In the genomic region with DNA sequence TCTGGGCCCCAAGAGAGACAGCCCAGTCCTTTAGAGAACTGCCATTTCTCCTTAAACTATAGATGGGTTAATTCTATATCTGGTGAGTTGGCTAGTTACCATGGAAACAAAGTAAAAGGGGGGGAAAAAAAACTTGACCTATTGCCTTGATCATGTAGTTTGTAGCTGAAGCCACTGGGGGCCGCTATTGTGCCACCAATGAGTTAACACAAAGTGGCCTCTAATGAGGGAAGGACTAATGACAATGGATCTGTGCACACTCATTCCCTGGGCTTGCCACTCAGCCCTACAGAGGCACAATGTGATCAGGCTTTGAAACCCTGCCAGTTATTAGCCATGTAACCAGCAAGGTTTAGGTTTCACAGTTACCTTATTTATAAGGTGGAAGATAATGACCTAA, we compare ENCODE assay signal across 9 mouse cellular contexts. TPM values are rescaled to one million over a fixed set of nuclear protein-coding genes. Genes with fewer than 3 reads are reported as not detected.
DNase-seq lines count a peak whose midpoint lies in the region; ATAC-seq and TF ChIP-seq lines count a peak whose summit lies in the region.
"Had no signal": no experiment of that assay in that cellular context is flagged by ENCODE, and none has a peak within 500 bp of the region (broad histone marks: within the 10 kb centered on the region; RNA-seq: fewer than 3 reads in every experiment).

No protein-coding gene starts in this region.

- no peaks in the 10 kb centered on the region for H3K9me3 ChIP-seq in hindbrain, embryonic 12.5 days (replicated peaks)
- H3K9me3 ChIP-seq in liver, embryonic 14.5 days (ENCODE audit: control insufficient read depth, low read length), result no peaks in the 10 kb centered on the region
- H3K9me3 ChIP-seq in neural tube, embryonic 14.5 days (ENCODE audit: control insufficient read depth, low read length), result no peaks in the 10 kb centered on the region

- H3K27ac ChIP-seq in cortical plate, adult 2 months (ENCODE audit: insufficient read depth, low read length), result no peak overlapping the region
- H3K27ac ChIP-seq in hindbrain, embryonic 12.5 days, result peak overlapping the region; percentile 58; the same call in 1 of the 2 replicates
- H3K27ac ChIP-seq in liver, embryonic 14.5 days, result no peak overlapping the region
- H3K27ac ChIP-seq in neural tube, embryonic 14.5 days (ENCODE audit: low read depth, low read length), result peak overlapping the region; percentile 40

- peak; percentile 84 for DNase-seq in right cerebral cortex, adult 2 months (ENCODE audit: low spot score in 2 of 2)
- DNase-seq in right cerebral cortex, adult 18-20 months, result no peak
- DNase-seq in T-cell, adult 2 months (ENCODE audit: low spot score), result peak; percentile 64
- DNase-seq in liver, embryonic 14.5 days (ENCODE audit: low read depth in 3 of 3, low spot score in 3 of 3), result peak; percentile 54 to 66 (median 61)
- no peak for DNase-seq in urinary bladder, postnatal 10 days (ENCODE audit: low spot score)

- 0 out of 2 replicates have a peak, but pooled peaks cover 2% of the 10 kb centered on the region for H3K36me3 ChIP-seq in hindbrain, embryonic 12.5 days
- H3K36me3 ChIP-seq in liver, embryonic 14.5 days (replicated peaks; ENCODE audit: control insufficient read depth, insufficient read depth, low read depth), result no peaks in the 10 kb centered on the region
- no peaks in the 10 kb centered on the region for H3K36me3 ChIP-seq in neural tube, embryonic 14.5 days (ENCODE audit: control insufficient read depth, insufficient read depth, low read length)

- H3K9ac ChIP-seq in hindbrain, embryonic 12.5 days, result no peak overlapping the region
- H3K9ac ChIP-seq in liver, embryonic 14.5 days (replicated peaks), result no peak overlapping the region
- H3K9ac ChIP-seq in neural tube, embryonic 14.5 days (replicated peaks; ENCODE audit: low read depth, low read length), result no peak overlapping the region

- whole genome bisulfite sequencing in hindbrain, embryonic 12.5 days, result 0% methylated on average over 1 of the region's 1 CpGs
- 0% methylated on average over 1 of the region's 1 CpGs for WGBS in liver, embryonic 14.5 days (ENCODE audit: insufficient replicate concordance)
- 0% methylated on average over 1 of the region's 1 CpGs for WGBS in neural tube, embryonic 14.5 days

- H3K4me2 ChIP-seq in hindbrain, embryonic 12.5 days (replicated peaks), result no peak overlapping the region
- no peak overlapping the region for H3K4me2 ChIP-seq in liver, embryonic 14.5 days (ENCODE audit: low read depth)
- H3K4me2 ChIP-seq in neural tube, embryonic 14.5 days (ENCODE audit: low read depth, low read length), result no peak overlapping the region

- peaks cover 4% of the 10 kb centered on the region; the same call in 1 of the 2 replicates for H3K4me1 ChIP-seq in cortical plate, adult 2 months (ENCODE audit: control insufficient read depth, insufficient read depth, low read length)
- peaks cover 32% of the 10 kb centered on the region for H3K4me1 ChIP-seq in hindbrain, embryonic 12.5 days
- H3K4me1 ChIP-seq in liver, embryonic 14.5 days (replicated peaks; ENCODE audit: control insufficient read depth in 2 of 2, insufficient read depth in 2 of 2, low read length in 1 of 2), result peaks cover 5 to 17% of the 10 kb centered on the region in 2 experiments; a peak in 3 of 4 replicates
- H3K4me1 ChIP-seq in neural tube, embryonic 14.5 days (ENCODE audit: control insufficient read depth, insufficient read depth, low read length), result peaks cover 15% of the 10 kb centered on the region; the same call in 1 of the 2 replicates

- no peak for ATAC-seq in hindbrain, embryonic 12.5 days (ENCODE audit: low FRiP score)
- no peak for ATAC-seq in liver, embryonic 14.5 days (ENCODE audit: insufficient read depth)
- peak; percentile 78; the same call in 1 of the 2 replicates for ATAC-seq in neural tube, embryonic 14.5 days (ENCODE audit: low read depth)

- no peak overlapping the region for H3K4me3 ChIP-seq in cortical plate, adult 2 months (ENCODE audit: insufficient read depth, low read length)
- no peak overlapping the region for H3K4me3 ChIP-seq in hindbrain, embryonic 12.5 days
- no peak overlapping the region for H3K4me3 ChIP-seq in liver, embryonic 14.5 days (ENCODE audit: insufficient read depth in 1 of 2, low read depth in 2 of 2, low read length in 2 of 2)
- no peak overlapping the region for H3K4me3 ChIP-seq in neural tube, embryonic 14.5 days (ENCODE audit: low read depth, low read length)
- H3K4me3 ChIP-seq: myocyte had no signal

- TF ChIP-seq EP300 in liver, embryonic 14.5 days (IDR thresholded peaks at IDR 0.05; ENCODE audit: low read depth), result no peak

- no peaks in the 10 kb centered on the region for H3K27me3 ChIP-seq in hindbrain, embryonic 12.5 days
- no peaks in the 10 kb centered on the region for H3K27me3 ChIP-seq in liver, embryonic 14.5 days (ENCODE audit: control insufficient read depth, insufficient read depth, low read length)
- no peaks in the 10 kb centered on the region for H3K27me3 ChIP-seq in neural tube, embryonic 14.5 days (ENCODE audit: control insufficient read depth, insufficient read depth, low read length)

- TF ChIP-seq POLR2A in cortical plate, adult 2 months (IDR thresholded peaks at IDR 0.05; ENCODE audit: extremely low read depth, insufficient read depth, low read length), result no peak

- TF ChIP-seq CTCF in cortical plate, adult 2 months (IDR thresholded peaks at IDR 0.05; ENCODE audit: extremely low read depth, insufficient read depth, low read length), result peak; percentile 90
- peak; percentile 85 for TF ChIP-seq CTCF in liver, embryonic 14.5 days (IDR thresholded peaks at IDR 0.05; ENCODE audit: low read depth)

RNA-seq across cellular contexts. Expression of a gene that starts 3.4 kb away (rescaled TPM):
- 52.9 and 54.0 TPM in 2 replicates for polyA plus RNA-seq in cortical plate, adult 2 months (2012; rRNA removed)
- 54.3 and 62.9 TPM in 2 replicates for polyA plus RNA-seq in hindbrain, embryonic 12.5 days (2016; fragmentation: Nextera tagmentation; extraction: Ambion mirVana)
- polyA plus RNA-seq in liver, embryonic 14.5 days (2012; rRNA removed), result 20.0 and 26.7 TPM in 2 replicates
- 23.6 and 25.2 TPM in 2 replicates for polyA plus RNA-seq in liver, embryonic 14.5 days (2014; fragmentation: Nextera tagmentation; extraction: Ambion mirVana)
- 45.2 and 47.8 TPM in 2 replicates for polyA plus RNA-seq in neural tube, embryonic 14.5 days (2014; fragmentation: Nextera tagmentation; extraction: Ambion mirVana)

RNA-seq across cellular contexts. Expression of a gene that starts 13.4 kb away (rescaled TPM):
- polyA plus RNA-seq in cortical plate, adult 2 months (2012; rRNA removed), result 28.1 and 30.2 TPM in 2 replicates
- polyA plus RNA-seq in hindbrain, embryonic 12.5 days (2016; fragmentation: Nextera tagmentation; extraction: Ambion mirVana), result 16.3 and 17.6 TPM in 2 replicates
- 2.1 and 2.6 TPM in 2 replicates for polyA plus RNA-seq in liver, embryonic 14.5 days (2012; rRNA removed)
- polyA plus RNA-seq in liver, embryonic 14.5 days (2014; fragmentation: Nextera tagmentation; extraction: Ambion mirVana), result 0.42 and 0.64 TPM in 2 replicates
- 14.3 and 16.9 TPM in 2 replicates for polyA plus RNA-seq in neural tube, embryonic 14.5 days (2014; fragmentation: Nextera tagmentation; extraction: Ambion mirVana)

Comparison
In these comparisons a context has a peak if more than half of its experiments do, and no peak if none do; other contexts are left out.
1. DNase-seq: peak in right cerebral cortex, adult 2 months (2 of 2), T-cell, adult 2 months (single experiment) and liver, embryonic 14.5 days (3 of 3); none in right cerebral cortex, adult 18-20 months (single experiment) and urinary bladder, postnatal 10 days (single experiment).
2. H3K27ac ChIP-seq: peak in hindbrain, embryonic 12.5 days (single experiment) and neural tube, embryonic 14.5 days (single experiment); none in cortical plate, adult 2 months (single experiment) and liver, embryonic 14.5 days (single experiment).